Mouse (Mus musculus): Measurements from ENCODE around the gene Ccdc171. TPM values are rescaled to one million over a fixed set of nuclear protein-coding genes. Genes with fewer than 3 reads are reported as not detected.

The Ccdc171 gene
- polyA plus RNA-seq (2014; fragmentation: Illumina TruSeq; extraction: RNeasy Lipid Tissue Mini Kit (QIAGEN cat#74804); ENCODE audit: low read depth, low replicate concordance), result 1.3 TPM

GRCm38 (mm10) chr4:83524843-83525689 lies at the start of gene Ccdc171:
TSS of gene Ccdc171 (plus strand) at chr4:83525545.

GRCm38 (mm10) chr4:83486117-83486901 lies 39.0 kb upstream of the Ccdc171 start, which contains the start of gene Psip1:
TSS of gene Psip1 (minus strand) at chr4:83486459.

Other genes with a start within 250 kb of the Ccdc171 start
- gene Ttc39b, start 201.3 kb upstream of the Ccdc171 start, polyA plus RNA-seq (2014; fragmentation: Illumina TruSeq; extraction: RNeasy Lipid Tissue Mini Kit (QIAGEN cat#74804); ENCODE audit: low read depth, low replicate concordance), result 8.4 TPM
- 15.6 TPM for gene Snapc3, start 107.8 kb upstream of the Ccdc171 start, polyA plus RNA-seq (2014; fragmentation: Illumina TruSeq; extraction: RNeasy Lipid Tissue Mini Kit (QIAGEN cat#74804); ENCODE audit: low read depth, low replicate concordance)
- 33.9 TPM for gene Psip1, start 39.1 kb upstream of the Ccdc171 start, polyA plus RNA-seq (2014; fragmentation: Illumina TruSeq; extraction: RNeasy Lipid Tissue Mini Kit (QIAGEN cat#74804); ENCODE audit: low read depth, low replicate concordance)